Mouse (Mus musculus) CH12.LX (cell line): ENCODE data around the gene Psmd2. TPM values are rescaled to one million over a fixed set of nuclear protein-coding genes. Genes with fewer than 3 reads are reported as not detected.
A peak's percentile ranks its signal among the peaks of the same experiment; 100 is the strongest.

Source experiments
- DNase-seq: peaks from one replicate; pipeline ENCODE4 v3.0.0-alpha.2; 2013; ENCODE audit errors: extremely low read depth
- H3K27ac ChIP-seq: 2 replicates; pipeline ENCODE4 v1.5.1; 2012; ENCODE audit warnings: low read depth, mild to moderate bottlenecking, control low read depth, moderate library complexity; ENCODE audit not compliant: insufficient read depth
- H3K27me3 ChIP-seq: replicated peaks from 2 replicates; pipeline ENCODE3; 2012; ENCODE audit warnings: inconsistent platforms
- H3K36me3 ChIP-seq, 2 experiments: replicated peaks in 1 of 2; 2 replicates each; pipeline versions ENCODE3 to v1.6.1; 2012; ENCODE audit warnings: inconsistent platforms in 1 of 2, low read length in 1 of 2, mild to moderate bottlenecking in 1 of 2, mixed read lengths in 1 of 2, moderate library complexity in 1 of 2; ENCODE audit not compliant: control insufficient read depth in 1 of 2, insufficient read depth in 1 of 2
- H3K4me1 ChIP-seq, 2 experiments: 2 replicates each; pipeline ENCODE4 v1.6.1; 2012; ENCODE audit warnings: inconsistent platforms in 1 of 2, moderate library complexity in 1 of 2; ENCODE audit not compliant: insufficient read depth in 2 of 2, control insufficient read depth in 1 of 2
- H3K4me2 ChIP-seq: 2 replicates; pipeline ENCODE4 v1.6.1; 2012; ENCODE audit warnings: low read depth, mild to moderate bottlenecking, control low read depth; ENCODE audit not compliant: poor library complexity, insufficient read depth, severe bottlenecking
- H3K4me3 ChIP-seq, 3 experiments: fragments of 150-350 bp in 1 of 3; sonication (generic) in 1 of 3; replicated peaks in 1 of 3; 2 replicates each; pipeline versions ENCODE3 to v1.5.1; 2011 to 2012; ENCODE audit warnings: low read depth in 2 of 3, low read length in 2 of 3, mild to moderate bottlenecking in 2 of 3, moderate library complexity in 2 of 3, control low read depth in 1 of 3, improper control_type of control experiment in 1 of 3, inconsistent platforms in 1 of 3, mixed read lengths in 1 of 3; ENCODE audit not compliant: poor library complexity in 1 of 3
- H3K79me2 ChIP-seq: replicated peaks from 2 replicates; pipeline ENCODE4 v1.6.1; 2012; ENCODE audit warnings: mild to moderate bottlenecking, moderate library complexity; ENCODE audit not compliant: control insufficient read depth, poor library complexity, insufficient read depth, severe bottlenecking; ENCODE audit errors: extremely low read depth
- H3K9ac ChIP-seq: 2 replicates; pipeline ENCODE4 v1.6.1; 2012; ENCODE audit warnings: low read depth, mild to moderate bottlenecking, control low read depth, moderate library complexity; ENCODE audit not compliant: insufficient read depth
- H3K9me3 ChIP-seq: replicated peaks from 2 replicates; pipeline ENCODE3; 2012; ENCODE audit warnings: low read length, inconsistent platforms, mixed read lengths
- BHLHE40 ChIP-seq: IDR thresholded peaks from 2 replicates; pipeline ENCODE4 v1.6.1; 2011; ENCODE audit warnings: mild to moderate bottlenecking, low read depth, low read length, improper control_type of control experiment
- CHD1 ChIP-seq: IDR thresholded peaks from 2 replicates; pipeline ENCODE4 v1.6.1; 2012; ENCODE audit warnings: low read depth, low read length, improper control_type of control experiment, inconsistent platforms
- CHD2 ChIP-seq: IDR thresholded peaks from 2 replicates; pipeline ENCODE4 v1.6.1; 2011; ENCODE audit warnings: low read length, improper control_type of control experiment
- CTCF ChIP-seq, 2 experiments: IDR thresholded peaks in 1 of 2; conservative IDR thresholded peaks in 1 of 2; 2 replicates each; pipeline ENCODE4 v1.5.1; 2011 to 2012; ENCODE audit warnings: low read depth in 2 of 2, low read length in 2 of 2, improper control_type of control experiment in 1 of 2, inconsistent platforms in 1 of 2, mild to moderate bottlenecking in 1 of 2, moderate library complexity in 1 of 2
- E2F4 ChIP-seq: IDR thresholded peaks from 2 replicates; pipeline ENCODE4 v1.6.1; 2011; ENCODE audit warnings: low read depth, low read length, improper control_type of control experiment; ENCODE audit not compliant: insufficient replicate concordance
- ELF1 ChIP-seq: IDR thresholded peaks from 2 replicates; pipeline ENCODE4 v1.6.1; 2014; ENCODE audit warnings: low read depth, mild to moderate bottlenecking, inconsistent platforms, low read length, improper control_type of control experiment
- EP300 ChIP-seq: IDR thresholded peaks from 2 replicates; pipeline ENCODE4 v1.6.1; 2011; ENCODE audit warnings: low read length, improper control_type of control experiment
- ETS1 ChIP-seq: conservative IDR thresholded peaks from 2 replicates; pipeline ENCODE4 v1.6.1; 2012; ENCODE audit warnings: low read depth, mild to moderate bottlenecking, inconsistent platforms, low read length, improper control_type of control experiment, moderate library complexity
- GABPA ChIP-seq: IDR thresholded peaks from 2 replicates; pipeline ENCODE4 v1.6.1; 2012; ENCODE audit warnings: low read depth, low read length, improper control_type of control experiment, inconsistent platforms; ENCODE audit not compliant: insufficient replicate concordance
- HCFC1 ChIP-seq: IDR thresholded peaks from 2 replicates; pipeline ENCODE4 v1.6.1; 2012; ENCODE audit warnings: low read depth, mild to moderate bottlenecking, inconsistent platforms, low read length, improper control_type of control experiment
- IRF4 ChIP-seq: IDR thresholded peaks from 2 replicates; pipeline ENCODE4 v1.6.1; 2014; ENCODE audit warnings: low read depth, mild to moderate bottlenecking, inconsistent platforms, low read length, improper control_type of control experiment
- JUN ChIP-seq: IDR thresholded peaks from 2 replicates; pipeline ENCODE4 v1.6.1; 2011; ENCODE audit warnings: low read depth, mild to moderate bottlenecking, low read length, improper control_type of control experiment, moderate library complexity; ENCODE audit not compliant: insufficient read depth
- JUND ChIP-seq: conservative IDR thresholded peaks from 2 replicates; pipeline ENCODE4 v1.6.1; 2011; ENCODE audit warnings: low read depth, low read length, improper control_type of control experiment
- KAT2A ChIP-seq: IDR thresholded peaks from 2 replicates; pipeline ENCODE4 v1.6.1; 2012; ENCODE audit warnings: low read length, improper control_type of control experiment, inconsistent platforms; ENCODE audit not compliant: insufficient replicate concordance
- MAFK ChIP-seq: IDR thresholded peaks from 2 replicates; pipeline ENCODE4 v1.6.1; 2011; ENCODE audit warnings: low read length, improper control_type of control experiment; ENCODE audit not compliant: insufficient replicate concordance
- MAX ChIP-seq: IDR thresholded peaks from 2 replicates; pipeline ENCODE4 v1.6.1; 2011; ENCODE audit warnings: low read length, improper control_type of control experiment
- MAZ ChIP-seq: IDR thresholded peaks from 2 replicates; pipeline ENCODE4 v1.6.1; 2012; ENCODE audit warnings: low read depth, mild to moderate bottlenecking, inconsistent platforms, low read length, improper control_type of control experiment, moderate library complexity
- MEF2A ChIP-seq: IDR thresholded peaks from 2 replicates; pipeline ENCODE4 v1.6.1; 2014; ENCODE audit warnings: low read depth, mild to moderate bottlenecking, inconsistent platforms, low read length, improper control_type of control experiment, borderline replicate concordance
- MXI1 ChIP-seq: IDR thresholded peaks from 2 replicates; pipeline ENCODE4 v1.6.1; 2011; ENCODE audit warnings: mild to moderate bottlenecking, low read depth, low read length, improper control_type of control experiment
- NELFE ChIP-seq: IDR thresholded peaks from 2 replicates; pipeline ENCODE4 v1.6.1; 2011; ENCODE audit warnings: low read depth, low read length, improper control_type of control experiment
- NRF1 ChIP-seq: IDR thresholded peaks from 2 replicates; pipeline ENCODE4 v1.6.1; 2014; ENCODE audit warnings: low read depth, mild to moderate bottlenecking, inconsistent platforms, low read length, improper control_type of control experiment, moderate library complexity
- PAX5 ChIP-seq: IDR thresholded peaks from 2 replicates; pipeline ENCODE4 v1.6.1; 2012; ENCODE audit warnings: low read length, inconsistent platforms, mixed read lengths
- POLR2A ChIP-seq: IDR thresholded peaks from 2 replicates; pipeline ENCODE4 v1.6.1; 2011; ENCODE audit warnings: low read depth, mild to moderate bottlenecking, improper control_type of control experiment, low read length
- POLR2AphosphoS2 ChIP-seq: IDR thresholded peaks from 2 replicates; pipeline ENCODE4 v1.6.1; 2011; ENCODE audit warnings: low read depth, low read length, improper control_type of control experiment
- RAD21 ChIP-seq: IDR thresholded peaks from 2 replicates; pipeline ENCODE4 v1.6.1; 2011; ENCODE audit warnings: low read depth, mild to moderate bottlenecking, low read length, improper control_type of control experiment, moderate library complexity
- RCOR1 ChIP-seq: conservative IDR thresholded peaks from 2 replicates; pipeline ENCODE4 v1.6.1; 2012; ENCODE audit warnings: low read depth, mild to moderate bottlenecking, inconsistent platforms, low read length, improper control_type of control experiment
- SIN3A ChIP-seq: IDR thresholded peaks from 2 replicates; pipeline ENCODE4 v1.6.1; 2012; ENCODE audit warnings: low read length, improper control_type of control experiment, inconsistent platforms
- SMC3 ChIP-seq: IDR thresholded peaks from 2 replicates; pipeline ENCODE4 v1.6.1; 2011; ENCODE audit warnings: low read depth, low read length, improper control_type of control experiment
- TBP ChIP-seq: conservative IDR thresholded peaks from 2 replicates; pipeline ENCODE4 v1.6.1; 2011; ENCODE audit warnings: low read depth, low read length, improper control_type of control experiment
- TCF12 ChIP-seq: IDR thresholded peaks from 2 replicates; pipeline ENCODE4 v1.6.1; 2014; ENCODE audit warnings: low read depth, mild to moderate bottlenecking, inconsistent platforms, low read length, improper control_type of control experiment
- UBTF ChIP-seq: IDR thresholded peaks from 2 replicates; pipeline ENCODE4 v1.6.1; 2012; ENCODE audit warnings: low read depth, mild to moderate bottlenecking, inconsistent platforms, low read length, improper control_type of control experiment, moderate library complexity
- USF1 ChIP-seq: IDR thresholded peaks from 2 replicates; pipeline ENCODE4 v1.6.1; 2014; ENCODE audit warnings: low read depth, mild to moderate bottlenecking, inconsistent platforms, low read length, improper control_type of control experiment
- USF2 ChIP-seq: conservative IDR thresholded peaks from 2 replicates; pipeline ENCODE4 v1.6.1; 2011; ENCODE audit warnings: low read depth, low read length, improper control_type of control experiment
- ZC3H11A ChIP-seq: IDR thresholded peaks from 2 replicates; pipeline ENCODE4 v1.6.1; 2012; ENCODE audit warnings: low read depth, mild to moderate bottlenecking, inconsistent platforms, low read length, improper control_type of control experiment
- ZKSCAN1 ChIP-seq: IDR thresholded peaks from 2 replicates; pipeline ENCODE4 v1.6.1; 2012; ENCODE audit warnings: low read depth, inconsistent platforms, low read length, improper control_type of control experiment, borderline replicate concordance
- ZMIZ1 ChIP-seq: IDR thresholded peaks from 2 replicates; pipeline ENCODE4 v1.6.1; 2012; ENCODE audit warnings: low read depth, mild to moderate bottlenecking, inconsistent platforms, low read length, improper control_type of control experiment
- ZNF384 ChIP-seq: IDR thresholded peaks from 2 replicates; pipeline ENCODE4 v1.6.1; 2012; ENCODE audit warnings: low read depth, low read length, improper control_type of control experiment, inconsistent platforms
- dilution Hi-C: fragments of 300-500 bp; cut with MboI; formaldehyde crosslinking; loops from 2 replicates; pipeline ENCODE4 v1.14.3; 2020; ENCODE audit warnings: low sequenced_read_pairs; ENCODE audit not compliant: extremely low pct_unique_long_range_greater_than_20kb, extremely low pct_ligation_motif_present
- in situ Hi-C: fragments of 300-500 bp; cut with MboI; formaldehyde crosslinking; loops from 3 replicates; pipeline ENCODE4 v1.14.3; 2019; ENCODE audit warnings: low sequenced_read_pairs, low pct_ligation_motif_present, low pct_unique_long_range_greater_than_20kb, mixed read lengths
- polyA plus RNA-seq: library from polyadenylated mRNA; unstranded; fragments of >175 nt; gene quantifications from 2 replicates; pipeline ENCODE4 v1.2.1, GENCODE M21; 2012; ENCODE audit warnings: low read depth; ENCODE audit not compliant: insufficient read length
- total RNA-seq, 2 experiments: library from RNA; depleted of rRNA; stranded (reverse); fragments of 300-350 nt in 1 of 2; fragments of >200 nt in 1 of 2; gene quantifications; 2 replicates each; pipeline ENCODE4 v1.2.3; 2012 to 2014

The Psmd2 gene
- 340 and 410 TPM in 2 replicates for total RNA-seq (2012; rRNA removed)
- 267 and 273 TPM in 2 replicates for total RNA-seq (2014; rRNA removed)
- polyA plus RNA-seq = 528 and 678 TPM in 2 replicates

DNA sequence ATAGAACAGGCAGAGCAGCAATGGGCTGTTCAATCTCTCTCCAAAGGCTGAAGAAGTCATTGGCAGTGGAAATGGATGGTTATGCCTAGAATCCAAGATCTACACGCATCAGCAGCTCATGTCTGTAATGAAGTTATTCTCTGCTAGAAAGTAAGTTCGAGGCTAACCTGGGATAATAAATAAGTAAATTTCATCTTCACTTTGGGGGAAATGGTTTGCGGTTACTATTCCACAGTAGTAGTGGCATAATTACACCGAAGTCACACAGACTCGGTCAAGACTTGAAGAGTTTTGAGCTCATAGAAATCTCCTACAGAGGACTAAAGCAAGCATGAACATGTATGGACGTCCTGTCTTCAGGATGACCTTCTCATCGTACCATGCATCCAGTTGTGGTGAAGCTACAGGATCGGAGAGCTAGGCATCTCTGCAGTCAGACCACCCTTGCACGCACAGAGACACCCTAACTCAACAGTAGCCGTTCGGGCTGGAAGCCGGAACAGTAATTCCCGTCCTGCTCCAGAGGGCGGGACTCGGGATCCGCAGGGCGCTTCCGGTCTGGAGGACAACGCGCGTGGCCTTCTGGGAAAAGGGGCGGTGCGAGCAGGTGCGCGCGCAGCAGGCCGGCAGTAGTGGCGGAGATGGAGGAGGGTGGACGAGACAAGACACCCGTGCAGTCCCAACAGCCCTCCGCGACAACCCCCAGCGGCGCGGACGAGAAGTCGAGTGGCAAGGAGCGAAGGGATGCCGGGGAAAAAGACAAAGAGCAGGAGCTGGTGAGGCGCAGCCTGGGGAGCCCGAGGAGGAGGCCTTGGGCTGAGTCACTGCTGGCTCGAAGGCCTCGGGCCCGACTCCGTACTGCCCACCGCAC lies at the start of gene Psmd2:
Gene Psmd2 (plus strand): TSS at position 577 of the 871 bp plus-strand sequence.
- Histone ChIP-seq H3K4me2 (peak within 1 kb of the TSS; percentile 99), H3K4me3 (peak within 1 kb of the TSS; percentile 71 to 97 (median 76)), H3K9ac (peak within 1 kb of the TSS; percentile 82), H3K4me1 (peaks cover 2 to 13% of the 10 kb centered on the region in 2 experiments; a peak in 3 of 4 replicates), H3K27me3 (no peaks in the 10 kb centered on the region), H3K36me3 (peaks cover 19 to 29% of the 10 kb centered on the region in 2 experiments), H3K27ac (peak within 1 kb of the TSS; percentile 22; the same call in 1 of the 2 replicates), H3K79me2 (peaks cover 24% of the 10 kb centered on the region), H3K9me3 (no peaks in the 10 kb centered on the region)
- in situ Hi-C loops = no loop called here
- dilution Hi-C loops = no loop called here
- peak; percentile 97 for DNase-seq
- TF ChIP-seq KAT2A (peak; percentile 93), E2F4 (peak; percentile 68; the same call in 1 of the 2 replicates), CHD2 (no peak), POLR2A (peak; percentile 99), ELF1 (peak; percentile 97), USF2 (no peak), JUN (no peak), TBP (peak; percentile 88), NELFE (peak; percentile 98), USF1 (0 out of 2 replicates have a peak, but pooled peaks have one; percentile 1), ZC3H11A (no peak), ZNF384 (no peak), GABPA (peak; percentile 18; the same call in 1 of the 2 replicates), SIN3A (peak; percentile 98), EP300 (peak; percentile 13; the same call in 1 of the 2 replicates), CTCF (conservative IDR thresholded peaks at IDR 0.05 in 1 of 2, IDR thresholded peaks at IDR 0.05 in 1 of 2; ENCODE audit: low read depth in 2 of 2, low read length in 2 of 2) (no peak), BHLHE40 (peak; percentile 38; the same call in 1 of the 2 replicates), RCOR1 (0 out of 2 replicates have a peak, but pooled peaks have one; percentile 41), MAZ (peak; percentile 66; the same call in 1 of the 2 replicates), TCF12 (peak; percentile 97), ETS1 (0 out of 2 replicates have a peak, but pooled peaks have one; percentile 26), MAX (peak; percentile 84), ZMIZ1 (peak; percentile 97), NRF1 (peak; percentile 91), CHD1 (no peak), SMC3 (no peak), MEF2A (peak; percentile 80), JUND (no peak), POLR2AphosphoS2 (peak; percentile 96), PAX5 (no peak), MXI1 (peak; percentile 87), RAD21 (no peak), UBTF (peak; percentile 92), MAFK (0 out of 2 replicates have a peak, but pooled peaks have one; percentile 46), IRF4 (peak; percentile 86), HCFC1 (peak; percentile 94), ZKSCAN1 (peak; percentile 4; the same call in 1 of the 2 replicates)
